Mouse (Mus musculus) brain, embryonic 18.5 days (tissue): Measurements from ENCODE around the gene Adam4.
A peak's percentile ranks its signal among the peaks of the same experiment; 100 is the strongest.
"Not testable (repeated sequence)": the region's sequence is repeated elsewhere in the genome, so short reads cannot be mapped to it uniquely, and the experiment has no call there.

Source experiments
- DNase-seq: peaks from one replicate; pipeline ENCODE4 v3.0.0-alpha.2; 2012; ENCODE audit warnings: low read depth, low spot score

Gene Adam4

GRCm38 (mm10) chr12:81421846-81422245 is at the start of gene Adam4:
TSS of gene Adam4 (minus strand) at chr12:81421946.
- no peak for DNase-seq

GRCm38 (mm10) chr12:81459051-81459450 is 37.3 kb upstream of the Adam4 start:
- not testable (repeated sequence) for DNase-seq

- DNase-seq: not testable (repeated sequence)
These were observed 17.2 kb upstream of the Adam4 start for GRCm38 (mm10) chr12:81438985-81439384.

GRCm38 (mm10) chr12:81434778-81435177 is 13.0 kb upstream of the Adam4 start:
- DNase-seq: not testable (repeated sequence)

GRCm38 (mm10) chr12:81413211-81413610 is 8.5 kb downstream of the Adam4 start:
- DNase-seq: no peak

GRCm38 (mm10) chr12:81408966-81409365 is 12.8 kb downstream of the Adam4 start:
- no peak for DNase-seq

GRCm38 (mm10) chr12:81402187-81402586 is 19.6 kb downstream of the Adam4 start:
- peak; percentile 46 for DNase-seq

GRCm38 (mm10) chr12:81379364-81379763 is 42.4 kb downstream of the Adam4 start, which contains the start of gene Gm4787:
TSS of gene Gm4787 (minus strand) at chr12:81379464.
- DNase-seq: not testable (repeated sequence)
